Mouse (Mus musculus) cortical plate, adult 2 months (tissue): ENCODE measurements around the gene Aqp5.

ENCODE experiments used
- CTCF ChIP-seq: fragments of 200-500 bp; IDR thresholded peaks from 2 replicates; pipeline ENCODE4 v1.5.1; 2011; ENCODE audit warnings: mild to moderate bottlenecking, control low read depth, low read length; ENCODE audit not compliant: insufficient read depth; ENCODE audit errors: extremely low read depth
- POLR2A ChIP-seq: fragments of 200-500 bp; IDR thresholded peaks from 2 replicates; pipeline ENCODE4 v1.6.1; 2011; ENCODE audit warnings: mild to moderate bottlenecking, low read length, control low read depth; ENCODE audit not compliant: insufficient read depth; ENCODE audit errors: extremely low read depth

- no peak for TF ChIP-seq CTCF
- TF ChIP-seq POLR2A: no peak
These were observed 21.9 kb upstream of the Aqp5 start for GRCm38 (mm10) chr15:99568682-99569081.
